Comparison of ENCODE assay signal across 8 mouse cellular contexts in genomic region chr10:80676198-80676928, GRCm38 (mm10). TPM values are rescaled to one million over a fixed set of nuclear protein-coding genes. Genes with fewer than 3 reads are reported as not detected.
DNase-seq lines count a peak whose midpoint lies in the region; ATAC-seq lines count a peak whose summit lies in the region.

No protein-coding gene starts in this region.

- WGBS in intestine, embryonic 14.5 days: under 1% methylated on average over 74 of the region's 78 CpGs

- peak overlapping the region; percentile 91 for H3K9ac ChIP-seq in intestine, embryonic 14.5 days (ENCODE audit: low read length)

- ATAC-seq in intestine, embryonic 14.5 days (replicated peaks; ENCODE audit: low FRiP score, low TSS enrichment, low read depth): peak; percentile 89

- no peaks in the 10 kb centered on the region for H3K9me3 ChIP-seq in intestine, embryonic 14.5 days (ENCODE audit: control insufficient read depth, low read length)

- DNase-seq in adrenal gland, adult (ENCODE audit: inconsistent age in 2 of 2, low spot score in 1 of 2): peak; percentile 100
- peak; percentile 100 for DNase-seq in embryo, embryonic 10.5 days (ENCODE audit: low spot score)
- peak; percentile 100 for DNase-seq in gastrocnemius, postnatal 14 days
- DNase-seq in intestine, embryonic 14.5 days (ENCODE audit: low spot score): peak; percentile 98
- DNase-seq in left cerebral cortex, postnatal 14 days (ENCODE audit: low spot score in 2 of 2): peak; percentile 99 to 100
- DNase-seq in mesoderm, embryonic 11.5 days (ENCODE audit: low read depth, low spot score): peak; percentile 100
- DNase-seq in right cerebral cortex, postnatal 36 days (ENCODE audit: low spot score in 2 of 2): peak; percentile 99
- peak; percentile 100 for DNase-seq in yolk sac, embryonic 10.5 days (ENCODE audit: low spot score)

- H3K27me3 ChIP-seq in intestine, embryonic 14.5 days (replicated peaks; ENCODE audit: control insufficient read depth, insufficient read depth, low read length): no peaks in the 10 kb centered on the region

- peaks cover 43% of the 10 kb centered on the region for H3K4me1 ChIP-seq in intestine, embryonic 14.5 days (replicated peaks; ENCODE audit: control insufficient read depth, insufficient read depth, low read length)

- H3K36me3 ChIP-seq in intestine, embryonic 14.5 days (ENCODE audit: control insufficient read depth, insufficient read depth, low read length): peaks cover 18% of the 10 kb centered on the region

- peak overlapping the region; percentile 73 for H3K4me3 ChIP-seq in intestine, embryonic 14.5 days (ENCODE audit: low read depth, low read length)

- intact Hi-C loops in gastrocnemius, postnatal 14 days (cut with DNase I; ENCODE audit: low total_unique reads): no loop called here
- intact Hi-C loops in left cerebral cortex, postnatal 14 days (cut with DNase I): no loop called here

- H3K4me2 ChIP-seq in intestine, embryonic 14.5 days (ENCODE audit: low read length): peak overlapping the region; percentile 89

- H3K27ac ChIP-seq in intestine, embryonic 14.5 days (ENCODE audit: low read depth): peak overlapping the region; percentile 97

RNA-seq across cellular contexts. Expression of gene Mknk2, which starts 1.5 kb away (rescaled TPM):
- 100 to 1,000 TPM; 167 to 186 TPM for total RNA-seq in gastrocnemius, postnatal 14 days (2021)
- polyA plus RNA-seq in intestine, embryonic 14.5 days (2014; fragmentation: Nextera tagmentation; extraction: Ambion mirVana): 68.2 and 71.1 TPM in 2 replicates
- total RNA-seq in left cerebral cortex, postnatal 14 days (2021): 10 to 100 TPM; 38.4 to 46.7 TPM

RNA-seq across cellular contexts. Expression of gene Btbd2, which starts 19.5 kb away (rescaled TPM):
- 10 to 100 TPM; 30.1 to 34.4 TPM for total RNA-seq in gastrocnemius, postnatal 14 days (2021)
- polyA plus RNA-seq in intestine, embryonic 14.5 days (2014; fragmentation: Nextera tagmentation; extraction: Ambion mirVana): 55.8 and 73.1 TPM in 2 replicates
- total RNA-seq in left cerebral cortex, postnatal 14 days (2021): 10 to 100 TPM; 88.3 to 93.5 TPM

RNA-seq across cellular contexts. Expression of gene Mob3a, which starts 25.4 kb away (rescaled TPM):
- total RNA-seq in gastrocnemius, postnatal 14 days (2021): 1 to 10 TPM; 5.5 to 7.4 TPM
- 38.6 and 47.1 TPM in 2 replicates for polyA plus RNA-seq in intestine, embryonic 14.5 days (2014; fragmentation: Nextera tagmentation; extraction: Ambion mirVana)
- 10 to 100 TPM; 15.0 to 20.2 TPM for total RNA-seq in left cerebral cortex, postnatal 14 days (2021)

RNA-seq across cellular contexts. Expression of gene Izumo4, which starts 25.6 kb away (rescaled TPM):
- total RNA-seq in gastrocnemius, postnatal 14 days (2021): 1 to 10 TPM; 3.2 to 3.5 TPM
- polyA plus RNA-seq in intestine, embryonic 14.5 days (2014; fragmentation: Nextera tagmentation; extraction: Ambion mirVana): 15.5 and 15.9 TPM in 2 replicates
- 10 to 100 TPM; 52.8 to 55.3 TPM for total RNA-seq in left cerebral cortex, postnatal 14 days (2021)

RNA-seq across cellular contexts. Expression of gene Csnk1g2, which starts 53.7 kb away (rescaled TPM):
- 100 to 1,000 TPM in 1 of 2 experiments, 10 to 100 TPM in 1; 94.3 to 105 TPM for total RNA-seq in gastrocnemius, postnatal 14 days (2021)
- polyA plus RNA-seq in intestine, embryonic 14.5 days (2014; fragmentation: Nextera tagmentation; extraction: Ambion mirVana): 66.5 and 116 TPM in 2 replicates
- 100 to 1,000 TPM; 188 to 196 TPM for total RNA-seq in left cerebral cortex, postnatal 14 days (2021)

Comparison
In these comparisons a context has a peak if more than half of its experiments do, and no peak if none do; other contexts are left out.
1. Peak in every context shown above with its lines: DNase-seq, ATAC-seq, H3K4me3 ChIP-seq and H3K27ac ChIP-seq.